Mouse (Mus musculus) gastrocnemius, postnatal 25 days (tissue): ENCODE results near the gene Fam83e. TPM values are rescaled to one million over a fixed set of nuclear protein-coding genes. Genes with fewer than 3 reads are reported as not detected.

Source experiments
- DNase-seq: peaks from one replicate; pipeline ENCODE4 v3.0.0; 2022
- total RNA-seq, 2 experiments: library from RNA; stranded (reverse); gene quantifications; 1 replicate in 1 of 2; 2 replicates in 1 of 2; pipeline ENCODE4 v1.2.3; 2021

The Fam83e gene
- total RNA-seq, 2 experiments from 2014 or later: 0.13 to 0.29 TPM

- peak; percentile 98 for DNase-seq
Observed at GRCm38 (mm10) chr7:45715090-45715708, 5.8 kb upstream of the Fam83e start, which contains the start of gene Rpl18. Gene Rpl18 (plus strand): TSS chr7:45715457.

GRCm38 (mm10) chr7:45715741-45716459, 5.1 kb upstream of the Fam83e start:
- no peak for DNase-seq

- no peak for DNase-seq
Observed at GRCm38 (mm10) chr7:45716460-45716857, 4.6 kb upstream of the Fam83e start.

- DNase-seq: no peak
Observed at GRCm38 (mm10) chr7:45716952-45717917, 3.8 kb upstream of the Fam83e start.

GRCm38 (mm10) chr7:45717918-45718297, 3.1 kb upstream of the Fam83e start, which contains the start of gene Sphk2:
Gene Sphk2 (minus strand): TSS chr7:45718002.
- DNase-seq: peak; percentile 97

GRCm38 (mm10) chr7:45718331-45718730, 2.7 kb upstream of the Fam83e start:
- DNase-seq: no peak

- DNase-seq: no peak
Observed at GRCm38 (mm10) chr7:45719180-45719579, 1.8 kb upstream of the Fam83e start.

GRCm38 (mm10) chr7:45719738-45720412, 1.1 kb upstream of the Fam83e start:
- DNase-seq: no peak

- no peak for DNase-seq
Observed at GRCm38 (mm10) chr7:45721234-45721571, 191 bp downstream of the Fam83e start.

GRCm38 (mm10) chr7:45721642-45722347, 783 bp downstream of the Fam83e start:
- DNase-seq: no peak

GRCm38 (mm10) chr7:45722348-45722713, 1.3 kb downstream of the Fam83e start:
- no peak for DNase-seq

GRCm38 (mm10) chr7:45723301-45723700, 2.3 kb downstream of the Fam83e start:
- no peak for DNase-seq

- DNase-seq: no peak
Observed at GRCm38 (mm10) chr7:45723781-45724180, 2.8 kb downstream of the Fam83e start.

GRCm38 (mm10) chr7:45725151-45725550, 4.1 kb downstream of the Fam83e start:
- no peak for DNase-seq

GRCm38 (mm10) chr7:45725713-45726112, 4.7 kb downstream of the Fam83e start, which contains the start of gene Spaca4:
Gene Spaca4 (minus strand): TSS chr7:45725813.
- no peak for DNase-seq

GRCm38 (mm10) chr7:45726419-45726818, 5.4 kb downstream of the Fam83e start:
- DNase-seq: no peak

- DNase-seq: no peak
Observed at GRCm38 (mm10) chr7:45727625-45728024, 6.6 kb downstream of the Fam83e start.

- DNase-seq: no peak
Observed at GRCm38 (mm10) chr7:45730727-45731431, 9.9 kb downstream of the Fam83e start.

GRCm38 (mm10) chr7:45733477-45733876, 12.5 kb downstream of the Fam83e start:
- no peak for DNase-seq

GRCm38 (mm10) chr7:45739162-45739763, 18.3 kb downstream of the Fam83e start:
- no peak for DNase-seq
